Mouse (Mus musculus) embryonic facial prominence, embryonic 11.5 days (tissue): Measurements from ENCODE around the gene Wdr78. TPM values are rescaled to one million over a fixed set of nuclear protein-coding genes. Genes with fewer than 3 reads are reported as not detected.

ENCODE experiments used
- ATAC-seq: fragments of 200-750 bp; cut with Nextera tagmentation; replicated peaks from 2 replicates; pipeline ENCODE4 v1.8.0; 2017; ENCODE audit warnings: low read depth; ENCODE audit not compliant: insufficient number of reproducible peaks, low FRiP score, low TSS enrichment
- DNase-seq: peaks from one replicate; pipeline ENCODE4 v3.0.0-alpha.2; 2015; ENCODE audit warnings: low spot score
- H3K27ac ChIP-seq: fragments of 300-500 bp; sonication (generic); replicated peaks from 2 replicates; pipeline ENCODE4 v1.5.1; 2014; ENCODE audit warnings: mild to moderate bottlenecking, low read depth, low read length, control low read depth
- H3K27me3 ChIP-seq: fragments of 300-500 bp; sonication (generic); 2 replicates; pipeline ENCODE4 v1.6.1; 2014; ENCODE audit warnings: mild to moderate bottlenecking, low read length, moderate library complexity, mixed read lengths; ENCODE audit not compliant: control insufficient read depth, insufficient read depth
- H3K36me3 ChIP-seq: fragments of 300-500 bp; sonication (generic); replicated peaks from 2 replicates; pipeline ENCODE4 v1.6.1; 2014; ENCODE audit warnings: low read depth, mild to moderate bottlenecking, low read length, moderate library complexity, mixed read lengths; ENCODE audit not compliant: control insufficient read depth, insufficient read depth
- H3K4me1 ChIP-seq: fragments of 300-500 bp; sonication (generic); 2 replicates; pipeline ENCODE4 v1.6.1; 2014; ENCODE audit warnings: low read length, mixed read lengths; ENCODE audit not compliant: control insufficient read depth, insufficient read depth
- H3K4me2 ChIP-seq: fragments of 300-500 bp; sonication (generic); 2 replicates; pipeline ENCODE4 v1.6.1; 2014; ENCODE audit warnings: low read depth, mild to moderate bottlenecking, control low read depth, low read length, moderate library complexity
- H3K4me3 ChIP-seq: fragments of 300-500 bp; sonication (generic); 2 replicates; pipeline ENCODE4 v1.5.1; 2014; ENCODE audit warnings: low read depth, low read length, control low read depth
- H3K9ac ChIP-seq: fragments of 300-500 bp; sonication (generic); replicated peaks from 2 replicates; pipeline ENCODE4 v1.6.1; 2014; ENCODE audit warnings: mild to moderate bottlenecking, control low read depth, low read length
- H3K9me3 ChIP-seq: fragments of 300-500 bp; sonication (generic); replicated peaks from 2 replicates; pipeline ENCODE4 v1.6.1; 2016; ENCODE audit warnings: mild to moderate bottlenecking, low read length, inconsistent platforms, mixed read lengths; ENCODE audit not compliant: control insufficient read depth
- WGBS: fragments of 180-500 bp; shearing (Covaris S2); extraction: QIAGEN DNeasy Blood & Tissue Kit; methylation state at CpG from one replicate; pipeline ENCODE4 v1.1.7; 2014; 5-methylcytosine and 5-hydroxymethylcytosine counted together
- polyA plus RNA-seq: library from polyadenylated mRNA; unstranded; fragments of >200 nt; fragmentation: Nextera tagmentation; extraction: Ambion mirVana; gene quantifications from 2 replicates; pipeline ENCODE4 v1.2.1, GENCODE M21; 2014

The Wdr78 gene
- polyA plus RNA-seq, 1 experiment from 2014 or later: 4.5 TPM

DNA sequence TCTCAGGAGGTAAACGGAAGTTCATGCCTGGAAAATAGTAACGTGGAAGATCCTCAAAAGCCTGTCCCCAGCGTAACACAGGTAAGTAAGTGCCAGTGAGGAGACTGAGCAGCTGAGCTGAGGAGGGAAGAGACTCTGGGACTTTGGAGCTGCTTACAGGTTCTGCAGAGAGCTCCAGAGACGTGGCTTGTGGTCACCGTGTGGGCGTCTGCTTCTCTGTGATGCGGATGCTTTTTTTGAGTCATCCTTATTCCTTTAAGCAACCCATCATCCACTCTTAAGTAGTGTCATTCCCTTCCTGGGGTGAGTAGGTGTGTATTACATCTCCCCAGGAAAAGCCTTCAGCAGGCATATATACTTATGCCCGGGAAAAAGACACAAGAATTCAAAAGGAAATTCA lies 18.4 kb downstream of the Wdr78 start:
- Histone ChIP-seq H3K4me3 (no peak overlapping the region), H3K27ac (no peak overlapping the region), H3K4me2 (no peak overlapping the region), H3K4me1 (no peaks in the 10 kb centered on the region), H3K9ac (no peak overlapping the region), H3K27me3 (no peaks in the 10 kb centered on the region), H3K36me3 (no peaks in the 10 kb centered on the region), H3K9me3 (no peaks in the 10 kb centered on the region)
- DNase-seq (no peak), ATAC-seq (no peak)
- WGBS: 85% methylated on average over 8 of the region's 8 CpGs

DNA sequence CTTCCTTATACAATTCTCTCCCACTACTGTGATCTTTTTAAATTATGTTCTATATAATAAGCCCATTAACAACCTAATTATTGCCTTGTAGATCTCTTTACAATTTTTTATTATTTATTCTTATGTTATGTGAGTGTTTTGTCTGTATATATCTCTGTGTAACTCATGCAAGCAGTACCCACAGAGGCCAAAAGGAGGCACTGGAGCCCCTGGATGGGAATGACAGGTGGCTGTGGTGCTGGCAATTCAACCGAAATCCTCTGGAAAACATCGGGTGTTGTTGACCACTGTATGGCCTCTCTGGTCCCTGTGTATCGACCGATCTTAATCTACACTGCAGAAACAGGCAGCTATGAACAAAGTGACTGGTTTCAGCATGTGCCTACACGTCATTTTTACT lies 29.1 kb downstream of the Wdr78 start:
- Histone ChIP-seq H3K36me3 (no peaks in the 10 kb centered on the region), H3K27me3 (no peaks in the 10 kb centered on the region), H3K4me3 (no peak overlapping the region), H3K9ac (no peak overlapping the region), H3K4me1 (no peaks in the 10 kb centered on the region), H3K9me3 (no peaks in the 10 kb centered on the region), H3K4me2 (no peak overlapping the region), H3K27ac (no peak overlapping the region)
- DNase-seq: no peak
- 95% methylated on average over 5 of the region's 5 CpGs for WGBS
- no peak for ATAC-seq

DNA sequence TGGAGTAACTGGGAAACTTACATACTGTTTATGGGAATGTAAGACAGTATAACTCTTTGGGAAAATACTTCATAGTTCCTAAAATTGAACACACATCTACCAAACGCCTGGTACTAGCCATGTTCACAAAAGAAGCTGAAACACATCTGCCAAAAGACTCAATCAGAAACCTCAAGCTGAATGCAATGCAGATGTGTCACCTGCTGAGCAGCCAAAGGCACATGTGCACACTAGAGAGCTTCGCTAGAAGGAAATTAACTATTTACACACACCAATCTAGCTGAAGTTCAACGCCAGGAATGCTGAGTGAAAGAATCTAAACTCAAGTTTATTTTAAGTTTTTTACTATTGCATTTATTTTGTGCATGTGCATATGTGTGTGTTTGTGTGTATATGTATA lies 43.7 kb downstream of the Wdr78 start:
- Histone ChIP-seq H3K9ac (no peak overlapping the region), H3K4me2 (no peak overlapping the region), H3K27me3 (no peaks in the 10 kb centered on the region), H3K36me3 (no peaks in the 10 kb centered on the region), H3K4me3 (no peak overlapping the region), H3K27ac (no peak overlapping the region), H3K9me3 (no peaks in the 10 kb centered on the region), H3K4me1 (no peaks in the 10 kb centered on the region)
- ATAC-seq: no peak
- DNase-seq: no peak
- WGBS: 63% methylated on average over 3 of the region's 3 CpGs

DNA sequence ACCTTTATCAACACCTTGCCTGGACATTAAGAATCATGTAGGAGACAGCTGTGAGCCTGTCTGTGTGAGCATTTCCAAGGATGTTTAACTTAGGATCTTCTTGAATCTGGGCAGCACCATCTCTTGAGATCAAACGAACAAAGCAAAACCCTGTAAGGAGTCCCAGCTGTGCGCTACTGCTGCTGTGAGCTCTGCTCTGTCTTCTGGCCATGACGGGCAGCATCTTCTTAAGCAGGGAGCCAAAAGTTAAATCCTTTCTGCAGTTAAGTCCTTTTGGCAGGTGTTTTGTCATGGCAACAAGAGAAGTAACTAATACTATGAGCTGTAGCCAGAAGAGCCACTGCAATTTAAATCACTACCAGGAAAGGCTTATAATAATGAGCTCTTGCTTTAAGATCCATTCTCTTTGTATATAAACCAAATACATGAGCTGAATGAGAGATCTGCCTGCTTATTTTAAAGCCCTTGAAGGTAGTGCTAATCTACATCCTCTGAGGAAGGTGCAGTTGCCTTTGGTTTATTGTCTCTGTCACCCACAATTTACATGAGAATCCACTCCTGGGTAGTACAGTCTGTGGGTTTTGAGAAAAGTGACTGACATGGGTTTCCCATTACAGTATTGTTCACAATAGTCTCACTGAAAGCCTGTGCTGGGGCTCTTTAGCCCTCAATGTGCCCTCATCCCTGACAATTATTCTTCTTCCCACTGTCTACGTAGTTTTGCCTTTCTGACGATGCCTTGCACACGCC lies 46.3 kb downstream of the Wdr78 start:
- Histone ChIP-seq H3K9me3 (no peaks in the 10 kb centered on the region), H3K27me3 (no peaks in the 10 kb centered on the region)
- 59% methylated on average over 6 of the region's 6 CpGs for WGBS

DNA sequence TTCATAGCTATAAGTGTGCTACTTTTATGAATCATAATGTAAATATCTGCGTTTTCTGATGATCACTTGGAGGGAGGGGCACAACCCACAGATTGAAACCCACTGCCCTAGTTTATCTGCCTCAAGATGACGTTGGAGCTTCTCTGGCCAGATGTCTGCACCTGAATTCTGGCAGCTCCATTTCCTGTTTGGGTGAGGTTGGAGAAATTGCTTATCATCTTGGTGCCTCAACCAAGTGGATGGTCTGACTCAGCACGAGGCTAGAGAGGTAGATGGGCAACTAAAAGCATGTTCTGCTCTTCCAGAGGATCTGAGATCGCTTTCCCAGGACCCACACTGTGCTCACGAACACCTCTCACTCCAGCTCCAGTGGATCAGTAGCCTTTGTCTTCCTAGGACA lies 49.4 kb downstream of the Wdr78 start:
- DNase-seq: no peak

More for the DNA sequence above, 46.3 kb downstream of the Wdr78 start:
- Histone ChIP-seq H3K9ac (no peak overlapping the region), H3K4me2 (no peak overlapping the region), H3K4me3 (no peak overlapping the region), H3K4me1 (no peaks in the 10 kb centered on the region), H3K27ac (no peak overlapping the region), H3K36me3 (no peaks in the 10 kb centered on the region)
- DNase-seq: no peak
- no peak for ATAC-seq

DNA sequence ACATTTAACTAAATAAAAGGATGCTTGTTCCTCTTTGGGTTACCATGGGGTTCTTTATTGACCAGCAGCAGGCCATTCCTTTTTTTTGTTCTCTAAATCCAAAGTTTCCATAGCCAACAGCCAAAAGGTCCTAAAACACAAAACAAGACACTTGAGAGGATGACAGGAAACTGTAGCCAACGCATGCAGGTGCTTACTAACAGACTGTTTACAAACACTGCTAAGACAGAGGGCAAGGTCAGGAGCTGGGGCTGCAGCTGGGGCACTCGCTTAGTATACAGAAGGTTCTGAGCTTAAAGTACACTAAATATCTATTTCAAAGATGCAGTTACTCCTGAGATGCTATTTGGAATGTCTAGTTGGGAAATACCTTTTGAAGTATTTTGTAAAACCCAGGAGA lies 49.9 kb downstream of the Wdr78 start:
- no peak overlapping the region for H3K27ac ChIP-seq
- no peak overlapping the region for H3K4me2 ChIP-seq
- no peak overlapping the region for H3K9ac ChIP-seq
- WGBS: 70% methylated on average over 2 of the region's 2 CpGs
- H3K36me3 ChIP-seq: no peaks in the 10 kb centered on the region
- no peak overlapping the region for H3K4me3 ChIP-seq
- H3K27me3 ChIP-seq: no peaks in the 10 kb centered on the region
- ATAC-seq (no peak), DNase-seq (no peak)
- H3K4me1 ChIP-seq: no peaks in the 10 kb centered on the region
- no peaks in the 10 kb centered on the region for H3K9me3 ChIP-seq

More for the DNA sequence above, 49.4 kb downstream of the Wdr78 start:
- ATAC-seq: no peak
- Histone ChIP-seq H3K4me1 (no peaks in the 10 kb centered on the region), H3K4me2 (no peak overlapping the region), H3K9me3 (no peaks in the 10 kb centered on the region), H3K27ac (no peak overlapping the region), H3K27me3 (no peaks in the 10 kb centered on the region), H3K4me3 (no peak overlapping the region), H3K9ac (no peak overlapping the region), H3K36me3 (no peaks in the 10 kb centered on the region)
- 74% methylated on average over 5 of the region's 5 CpGs for WGBS

DNA sequence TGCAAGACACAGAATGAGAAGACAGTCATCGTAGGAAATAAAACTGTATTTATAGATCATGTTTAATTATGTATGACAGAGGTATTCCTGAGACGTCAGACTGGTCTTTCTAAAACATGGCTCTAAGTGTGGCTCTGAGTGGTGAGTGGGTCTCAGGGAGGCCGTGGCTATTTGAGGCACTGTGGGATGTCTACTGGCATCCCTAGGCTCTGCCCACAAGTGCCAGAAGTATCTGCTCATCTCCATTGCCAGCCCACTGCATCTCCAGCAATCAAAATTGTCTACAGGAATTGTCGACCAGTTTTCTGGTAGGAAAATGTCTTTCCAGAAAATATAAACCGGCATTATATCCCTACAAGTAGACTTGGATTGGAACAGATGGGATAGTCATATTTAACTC lies 57.4 kb downstream of the Wdr78 start:
- H3K36me3 ChIP-seq: no peaks in the 10 kb centered on the region
- H3K4me3 ChIP-seq: no peak overlapping the region
- H3K9ac ChIP-seq: no peak overlapping the region
- H3K27me3 ChIP-seq: no peaks in the 10 kb centered on the region
- no peak overlapping the region for H3K4me2 ChIP-seq
- no peaks in the 10 kb centered on the region for H3K9me3 ChIP-seq
- 90% methylated on average over 5 of the region's 5 CpGs for WGBS
- ATAC-seq: no peak
- no peaks in the 10 kb centered on the region for H3K4me1 ChIP-seq
- H3K27ac ChIP-seq: no peak overlapping the region
- no peak for DNase-seq

DNA sequence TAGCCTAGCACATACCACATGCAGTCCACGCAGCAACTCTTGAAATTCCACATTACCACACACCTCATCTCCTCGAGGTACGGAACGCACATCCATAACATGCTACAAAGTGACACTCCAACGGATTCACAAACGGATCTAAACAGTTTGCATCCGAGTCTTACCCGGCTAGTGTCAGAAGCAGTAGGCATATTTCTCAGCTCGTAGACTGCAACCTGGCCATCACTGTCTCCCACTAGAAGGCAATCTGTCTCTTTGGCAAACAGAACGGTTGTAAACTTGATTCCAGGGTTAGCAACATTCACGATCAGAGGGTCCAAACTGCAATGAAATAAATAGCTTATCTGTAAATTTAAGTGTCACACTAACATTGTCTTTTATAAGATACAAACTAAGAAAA lies 66.3 kb downstream of the Wdr78 start:
- Histone ChIP-seq H3K4me1 (no peaks in the 10 kb centered on the region), H3K9ac (no peak overlapping the region)
- no peak for ATAC-seq

More for the DNA sequence above, 66.3 kb downstream of the Wdr78 start:
- Histone ChIP-seq H3K4me2 (no peak overlapping the region), H3K9me3 (no peaks in the 10 kb centered on the region), H3K27ac (no peak overlapping the region), H3K27me3 (no peaks in the 10 kb centered on the region), H3K4me3 (no peak overlapping the region), H3K36me3 (no peaks in the 10 kb centered on the region)
- DNase-seq: no peak
- 90% methylated on average over 11 of the region's 11 CpGs for WGBS
